Mouse (Mus musculus) T-helper 1 cell (primary cell): ENCODE measurements around the gene Kbtbd4.

Source experiments
- in situ Hi-C: fragments of 300-600 bp; cut with MboI, MseI; formaldehyde crosslinking; loops from one replicate; pipeline ENCODE4 v1.15.1; 2025; ENCODE audit warnings: high pct_unique_total_duplicates

The Kbtbd4 gene

GRCm38 (mm10) chr2:90904856-90905224 is 300 bp downstream of the Kbtbd4 start:
- in situ Hi-C loops = no loop called here

GRCm38 (mm10) chr2:90906721-90907120 is 2.2 kb downstream of the Kbtbd4 start:
- in situ Hi-C loops = no loop called here

- in situ Hi-C loops = no loop called here
Observed at GRCm38 (mm10) chr2:90910861-90911260, 6.3 kb downstream of the Kbtbd4 start.

- in situ Hi-C loops = no loop called here
Observed at GRCm38 (mm10) chr2:90911668-90912067, 7.1 kb downstream of the Kbtbd4 start.

- in situ Hi-C loops = no loop called here
Observed at GRCm38 (mm10) chr2:90913671-90914070, 9.1 kb downstream of the Kbtbd4 start.

- in situ Hi-C loops = no loop called here
Observed at GRCm38 (mm10) chr2:90915516-90915915, 11.0 kb downstream of the Kbtbd4 start.

GRCm38 (mm10) chr2:90916560-90917232 is 12.2 kb downstream of the Kbtbd4 start:
- in situ Hi-C loops = no loop called here

GRCm38 (mm10) chr2:90917233-90917998 is 12.9 kb downstream of the Kbtbd4 start:
- in situ Hi-C loops = no loop called here

GRCm38 (mm10) chr2:90917999-90918698 is 13.6 kb downstream of the Kbtbd4 start:
- in situ Hi-C loops = no loop called here

GRCm38 (mm10) chr2:90921178-90921577 is 16.6 kb downstream of the Kbtbd4 start:
- in situ Hi-C loops = no loop called here

GRCm38 (mm10) chr2:90922636-90923035 is 18.1 kb downstream of the Kbtbd4 start:
- in situ Hi-C loops = no loop called here

- in situ Hi-C loops = no loop called here
Observed at GRCm38 (mm10) chr2:90928566-90928965, 24.0 kb downstream of the Kbtbd4 start.

- in situ Hi-C loops = no loop called here
Observed at GRCm38 (mm10) chr2:90931829-90932228, 27.3 kb downstream of the Kbtbd4 start.

- in situ Hi-C loops = no loop called here
Observed at GRCm38 (mm10) chr2:90932273-90932672, 27.7 kb downstream of the Kbtbd4 start.

GRCm38 (mm10) chr2:90938362-90938761 is 33.8 kb downstream of the Kbtbd4 start:
- in situ Hi-C loops = no loop called here

- in situ Hi-C loops = loop anchor here (5.0 kb wide), 1 partner anchor 38 kb away; no protein-coding TSS in a partner anchor
Observed at GRCm38 (mm10) chr2:90939750-90940149, 35.2 kb downstream of the Kbtbd4 start.

- in situ Hi-C loops = loop anchor here (5.0 kb wide), 1 partner anchor 37 kb away; no protein-coding TSS in a partner anchor
Observed at GRCm38 (mm10) chr2:90940233-90941229, 36.0 kb downstream of the Kbtbd4 start, which contains the start of gene Celf1. Celf1 (plus strand) TSS chr2:90940382.

- in situ Hi-C loops = loop anchor here (5.0 kb wide), 1 partner anchor 36 kb away; no protein-coding TSS in a partner anchor
Observed at GRCm38 (mm10) chr2:90941744-90942143, 37.2 kb downstream of the Kbtbd4 start.

GRCm38 (mm10) chr2:90950149-90950548 is 45.6 kb downstream of the Kbtbd4 start:
- in situ Hi-C loops = no loop called here

- in situ Hi-C loops = no loop called here
Observed at GRCm38 (mm10) chr2:90950582-90951194, 46.1 kb downstream of the Kbtbd4 start.

GRCm38 (mm10) chr2:90953461-90953860 is 48.9 kb downstream of the Kbtbd4 start:
- in situ Hi-C loops = no loop called here
